Mouse (Mus musculus): ENCODE measurements around the gene Arhgef12.

GRCm38 (mm10) chr9:42995298-42995697 is 111.7 kb downstream of the Arhgef12 start:
- TF ChIP-seq POLR2A (IDR thresholded peaks at IDR 0.05; ENCODE audit: insufficient read depth, low read depth, low read length) = no peak
- TF ChIP-seq EP300 (IDR thresholded peaks at IDR 0.05; ENCODE audit: insufficient read depth, low read depth, low read length) = no peak

Measured in heart, adult 2 months (tissue).